Mouse (Mus musculus) midbrain, embryonic 15.5 days (tissue): ENCODE measurements around the gene Map9. TPM values are rescaled to one million over a fixed set of nuclear protein-coding genes. Genes with fewer than 3 reads are reported as not detected.
"Not testable (repeated sequence)": the region's sequence is repeated elsewhere in the genome, so short reads cannot be mapped to it uniquely, and the experiment has no call there.

ENCODE experiments used
- ATAC-seq: fragments of 200-750 bp; cut with Nextera tagmentation; replicated peaks from 2 replicates; pipeline ENCODE4 v1.8.0; 2017; ENCODE audit warnings: moderate TSS enrichment
- H3K27ac ChIP-seq: fragments of 300-500 bp; sonication (generic); 2 replicates; pipeline ENCODE4 v1.5.1; 2015; ENCODE audit warnings: mild to moderate bottlenecking, inconsistent platforms
- H3K27me3 ChIP-seq: fragments of 300-500 bp; sonication (generic); replicated peaks from 2 replicates; pipeline ENCODE4 v1.6.1; 2015; ENCODE audit warnings: inconsistent platforms
- H3K36me3 ChIP-seq: fragments of 300-500 bp; sonication (generic); replicated peaks from 2 replicates; pipeline ENCODE4 v1.6.1; 2015; ENCODE audit warnings: inconsistent platforms
- H3K4me1 ChIP-seq: fragments of 300-500 bp; sonication (generic); 2 replicates; pipeline ENCODE4 v1.6.1; 2015; ENCODE audit warnings: inconsistent platforms
- H3K4me2 ChIP-seq: fragments of 300-500 bp; sonication (generic); 2 replicates; pipeline ENCODE4 v1.6.1; 2015; ENCODE audit warnings: inconsistent platforms, mild to moderate bottlenecking, moderate library complexity
- H3K4me3 ChIP-seq: fragments of 300-500 bp; sonication (generic); 2 replicates; pipeline ENCODE4 v1.5.1; 2015; ENCODE audit warnings: mild to moderate bottlenecking, inconsistent platforms
- H3K9ac ChIP-seq: fragments of 300-500 bp; sonication (generic); 2 replicates; pipeline ENCODE4 v1.6.1; 2015; ENCODE audit warnings: mild to moderate bottlenecking, inconsistent platforms
- H3K9me3 ChIP-seq: fragments of 300-500 bp; sonication (generic); 2 replicates; pipeline ENCODE4 v1.6.1; 2016; ENCODE audit warnings: inconsistent platforms
- WGBS: fragments of 180-500 bp; shearing (Covaris S2); methylation state at CpG from one replicate; pipeline ENCODE4 v1.1.7; 2015; ENCODE audit warnings: mixed read lengths; 5-methylcytosine and 5-hydroxymethylcytosine counted together
- polyA plus RNA-seq: library from polyadenylated mRNA; unstranded; fragments of >200 nt; fragmentation: Nextera tagmentation; extraction: Ambion mirVana; gene quantifications from 2 replicates; pipeline ENCODE4 v1.2.1, GENCODE M21; 2015

The Map9 gene
- 112 and 121 TPM in 2 replicates for polyA plus RNA-seq

GRCm38 (mm10) chr3:82357797-82358524, at the start of gene Map9:
Gene Map9 (plus strand): TSS chr3:82358044.
- H3K4me1 ChIP-seq = peaks cover 12% of the 10 kb centered on the region
- peak within 1 kb of the TSS; percentile 78 for H3K9ac ChIP-seq
- H3K36me3 ChIP-seq = no peaks in the 10 kb centered on the region
- ATAC-seq = peak; percentile 100
- no peaks in the 10 kb centered on the region for H3K9me3 ChIP-seq
- peak within 1 kb of the TSS; percentile 51 for H3K4me2 ChIP-seq
- WGBS = 1% methylated on average over 54 of the region's 54 CpGs
- H3K27ac ChIP-seq = peak within 1 kb of the TSS; percentile 89
- peak within 1 kb of the TSS; percentile 85 for H3K4me3 ChIP-seq
- H3K27me3 ChIP-seq = no peaks in the 10 kb centered on the region

DNA sequence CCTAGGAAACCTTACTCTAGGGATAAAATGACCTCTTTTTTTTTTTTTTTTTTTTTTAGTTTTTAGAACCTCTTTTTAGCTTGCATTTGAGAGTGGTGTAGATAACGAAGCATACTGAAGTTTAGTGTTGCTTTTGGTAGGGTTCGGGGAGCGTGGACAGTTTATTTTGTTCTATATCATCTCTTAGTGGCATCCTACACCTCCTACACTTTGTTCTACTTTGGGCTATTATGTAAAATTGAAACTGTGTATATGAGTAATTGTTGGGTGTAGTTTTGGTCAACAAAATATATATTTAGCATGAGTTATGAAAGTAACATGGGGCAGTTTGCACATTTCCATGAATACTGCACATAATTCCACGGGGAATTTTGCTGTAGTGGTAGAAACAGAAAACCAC, 42.1 kb upstream of the Map9 start:
- Histone ChIP-seq H3K27me3 (no peaks in the 10 kb centered on the region), H3K4me2 (no peak overlapping the region), H3K9ac (no peak overlapping the region), H3K27ac (no peak overlapping the region), H3K4me1 (no peaks in the 10 kb centered on the region), H3K9me3 (no peaks in the 10 kb centered on the region), H3K4me3 (no peak overlapping the region), H3K36me3 (no peaks in the 10 kb centered on the region)
- WGBS = 94% methylated on average over 4 of the region's 4 CpGs
- ATAC-seq = no peak

GRCm38 (mm10) chr3:82326736-82327135, 31.1 kb upstream of the Map9 start:
- not testable (repeated sequence) for H3K27ac ChIP-seq, H3K9ac ChIP-seq, ATAC-seq, H3K36me3 ChIP-seq, H3K4me1 ChIP-seq, H3K27me3 ChIP-seq, H3K4me2 ChIP-seq, H3K4me3 ChIP-seq, H3K9me3 ChIP-seq
- 97% methylated on average over 1 of the region's 1 CpGs for WGBS

DNA sequence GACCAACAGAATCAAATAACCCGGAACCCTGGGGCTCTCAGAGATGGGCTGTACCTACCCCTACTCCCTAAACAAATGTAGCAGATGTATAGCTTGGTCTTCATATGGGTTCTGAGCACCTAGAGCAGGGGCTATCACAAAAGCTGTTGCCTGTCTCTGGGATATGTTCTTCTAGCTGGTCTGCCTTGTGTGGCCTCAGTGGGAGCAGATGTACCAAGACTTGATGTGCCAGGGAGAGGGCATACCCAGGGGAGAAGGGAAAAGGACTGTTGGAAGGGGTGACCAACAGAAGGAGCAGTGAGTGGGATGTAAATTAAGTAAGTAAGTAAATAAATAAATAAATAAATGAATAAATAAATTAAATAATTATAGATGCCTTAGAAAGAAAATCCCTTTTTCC, 25.8 kb upstream of the Map9 start:
- Histone ChIP-seq H3K27me3 (no peaks in the 10 kb centered on the region), H3K9ac (no peak overlapping the region), H3K4me2 (no peak overlapping the region), H3K9me3 (no peaks in the 10 kb centered on the region), H3K4me3 (no peak overlapping the region), H3K36me3 (no peaks in the 10 kb centered on the region), H3K4me1 (peaks cover 4% of the 10 kb centered on the region), H3K27ac (no peak overlapping the region)
- no peak for ATAC-seq
- WGBS = 77% methylated on average over 1 of the region's 1 CpGs

DNA sequence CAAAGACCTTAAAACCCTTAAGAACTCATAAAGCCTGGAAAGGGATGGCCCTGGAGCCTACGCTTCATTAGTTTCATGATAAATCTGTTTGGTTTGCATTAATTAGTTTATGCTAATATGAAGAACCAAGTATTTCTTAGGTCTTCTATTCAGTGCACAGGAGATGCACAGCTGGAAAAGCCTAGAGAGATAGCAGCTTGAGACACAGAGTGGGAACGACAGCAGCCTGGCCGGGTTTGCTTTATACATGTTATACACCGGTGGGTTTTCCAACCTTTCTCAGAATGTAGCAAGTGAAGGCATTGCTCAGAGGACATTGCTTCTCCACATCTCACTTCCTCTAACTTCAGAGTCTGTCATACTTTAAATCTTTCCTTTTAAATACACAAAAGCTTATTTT, 25.3 kb upstream of the Map9 start:
- Histone ChIP-seq H3K9me3 (no peaks in the 10 kb centered on the region), H3K4me1 (peaks cover 4% of the 10 kb centered on the region), H3K4me3 (no peak overlapping the region), H3K27ac (no peak overlapping the region), H3K9ac (no peak overlapping the region), H3K36me3 (no peaks in the 10 kb centered on the region), H3K27me3 (no peaks in the 10 kb centered on the region), H3K4me2 (no peak overlapping the region)
- WGBS = 73% methylated on average over 4 of the region's 4 CpGs
- ATAC-seq = 0 out of 2 replicates have a peak, but pooled peaks have one; percentile 30

DNA sequence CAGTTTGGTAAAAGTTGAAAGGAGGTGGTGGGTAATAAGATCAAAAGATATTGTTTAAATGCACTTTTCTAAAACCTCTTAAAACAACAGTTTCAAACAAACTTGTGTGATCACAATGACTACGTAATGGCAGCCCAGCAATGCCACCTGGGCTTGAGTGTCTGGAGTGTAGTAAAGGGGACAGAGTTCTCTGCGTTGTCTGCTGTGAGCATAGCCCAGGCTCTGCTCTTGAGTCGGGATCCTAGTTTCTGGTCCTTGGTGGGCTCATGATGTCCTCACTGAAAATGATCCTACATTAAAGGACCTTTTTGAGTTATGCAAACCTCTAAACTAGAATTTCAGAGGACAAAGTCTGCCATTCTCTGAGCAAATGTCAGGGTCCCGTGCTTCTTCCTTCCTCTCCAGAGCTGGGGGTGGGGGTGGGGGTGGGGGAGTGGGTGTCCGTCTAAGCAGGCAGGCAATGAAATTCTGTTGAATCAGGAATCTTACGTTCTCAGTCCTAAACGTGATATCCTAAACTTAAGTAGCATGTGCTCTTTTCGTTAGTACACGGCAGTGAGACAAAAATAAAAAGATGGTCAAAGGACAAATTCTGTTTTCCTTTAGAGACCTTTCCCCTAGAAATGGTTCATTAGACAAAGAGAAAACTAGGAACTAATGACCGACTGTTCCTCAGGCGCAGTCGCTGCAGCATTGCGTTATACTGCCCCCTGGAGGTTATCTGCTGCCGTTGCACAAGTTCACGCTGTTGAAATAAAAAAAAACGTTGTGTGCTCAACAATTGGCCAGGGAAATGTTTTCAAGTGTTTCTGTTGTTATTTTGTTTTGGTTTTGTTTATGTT, 24.5 kb upstream of the Map9 start:
- H3K4me2 ChIP-seq = peak overlapping the region; percentile 51
- ATAC-seq = peak; percentile 91
- H3K36me3 ChIP-seq = no peaks in the 10 kb centered on the region
- peak overlapping the region; percentile 31 for H3K4me3 ChIP-seq
- 7% methylated on average over 16 of the region's 16 CpGs for WGBS
- peak overlapping the region; percentile 8; the same call in 1 of the 2 replicates for H3K9ac ChIP-seq
- H3K9me3 ChIP-seq = no peaks in the 10 kb centered on the region
- no peaks in the 10 kb centered on the region for H3K27me3 ChIP-seq
- H3K27ac ChIP-seq = no peak overlapping the region
- peaks cover 4% of the 10 kb centered on the region for H3K4me1 ChIP-seq

DNA sequence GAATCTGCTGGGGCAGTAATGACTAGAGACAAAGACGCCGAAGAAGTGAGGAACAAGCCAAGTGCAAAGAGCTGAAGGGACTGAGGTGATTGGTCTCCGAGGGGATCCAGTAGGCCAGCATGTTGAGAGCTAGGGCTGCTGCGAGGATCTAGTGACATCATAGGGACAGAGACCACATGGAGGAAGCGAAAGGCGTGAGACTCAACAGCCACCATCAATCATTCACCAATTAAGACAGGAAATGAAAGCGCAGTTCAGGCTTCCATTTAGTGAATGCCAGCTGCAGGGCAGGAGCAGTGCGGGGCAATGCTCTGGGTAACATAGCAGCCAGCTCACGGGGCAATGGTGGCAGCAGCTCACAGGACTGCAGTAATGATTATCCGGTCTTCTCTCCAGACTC, 17.7 kb upstream of the Map9 start:
- no peaks in the 10 kb centered on the region for H3K36me3 ChIP-seq
- H3K9me3 ChIP-seq = no peaks in the 10 kb centered on the region
- H3K9ac ChIP-seq = no peak overlapping the region
- no peak overlapping the region for H3K4me2 ChIP-seq
- H3K27me3 ChIP-seq = no peaks in the 10 kb centered on the region
- no peak overlapping the region for H3K27ac ChIP-seq
- no peak overlapping the region for H3K4me3 ChIP-seq
- ATAC-seq = no peak
- WGBS = 88% methylated on average over 10 of the region's 10 CpGs
- H3K4me1 ChIP-seq = no peaks in the 10 kb centered on the region

DNA sequence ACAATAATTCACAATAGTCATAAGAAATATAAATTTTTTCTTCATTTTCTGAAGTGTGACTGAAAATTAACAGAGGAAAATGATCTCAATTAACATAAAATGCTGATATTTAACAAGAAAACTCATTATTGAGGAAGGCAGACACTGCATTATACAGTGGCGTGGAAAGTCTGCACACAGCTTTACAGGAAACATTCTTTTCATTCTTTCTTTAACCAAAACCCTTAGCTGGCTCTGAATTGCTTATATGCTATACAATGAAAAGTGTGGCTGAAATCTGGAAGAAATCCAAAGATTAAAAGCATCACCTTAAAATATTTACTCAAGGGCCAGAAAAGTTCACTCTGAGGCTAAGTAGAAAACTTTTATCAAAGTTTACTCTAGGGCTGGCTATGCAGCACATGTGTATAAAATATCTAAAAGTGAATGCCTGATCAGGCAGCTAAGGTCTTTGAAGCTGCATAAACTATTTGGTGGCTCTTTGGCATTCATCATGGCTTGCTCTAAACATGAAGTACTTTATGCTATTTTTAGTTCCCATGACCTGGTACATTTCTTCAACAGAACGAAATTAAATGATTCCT, 9.5 kb upstream of the Map9 start:
- Histone ChIP-seq H3K9me3 (no peaks in the 10 kb centered on the region), H3K36me3 (no peaks in the 10 kb centered on the region), H3K4me2 (no peak overlapping the region), H3K9ac (no peak overlapping the region), H3K4me3 (no peak overlapping the region), H3K27me3 (no peaks in the 10 kb centered on the region), H3K27ac (no peak overlapping the region), H3K4me1 (no peaks in the 10 kb centered on the region)
- no peak for ATAC-seq
- 64% methylated on average over 2 of the region's 2 CpGs for WGBS

DNA sequence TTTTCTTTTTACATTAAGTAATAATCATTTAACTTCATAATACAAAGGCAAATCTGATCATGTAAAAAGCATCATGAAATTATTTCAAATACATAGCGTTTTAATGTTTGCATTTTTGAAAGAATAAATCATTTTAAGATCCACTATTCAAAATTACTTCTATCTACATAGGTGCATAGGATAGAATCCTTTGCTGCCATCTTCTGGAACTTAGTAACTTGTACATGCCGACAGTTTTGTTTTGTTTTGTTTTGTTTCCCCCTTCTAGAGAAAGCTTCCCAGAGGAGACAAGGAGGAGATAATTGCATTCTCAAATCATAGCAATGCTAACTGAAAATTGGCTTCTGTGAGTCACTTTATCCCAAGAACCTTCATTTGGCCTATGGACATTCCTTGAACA, 7.5 kb upstream of the Map9 start:
- H3K27me3 ChIP-seq = no peaks in the 10 kb centered on the region
- no peak overlapping the region for H3K4me3 ChIP-seq
- no peaks in the 10 kb centered on the region for H3K36me3 ChIP-seq
- H3K4me2 ChIP-seq = no peak overlapping the region
- H3K27ac ChIP-seq = no peak overlapping the region
- ATAC-seq = no peak
- H3K4me1 ChIP-seq = no peaks in the 10 kb centered on the region
- no peak overlapping the region for H3K9ac ChIP-seq
- H3K9me3 ChIP-seq = no peaks in the 10 kb centered on the region
- 35% methylated on average over 2 of the region's 2 CpGs for WGBS

GRCm38 (mm10) chr3:82357340-82357739, 504 bp upstream of the Map9 start:
- peak; percentile 35 for ATAC-seq
- 3% methylated on average over 5 of the region's 5 CpGs for WGBS
- H3K4me2 ChIP-seq = peak overlapping the region; percentile 51
- H3K9ac ChIP-seq = peak overlapping the region; percentile 49; the same call in 1 of the 2 replicates
- H3K27ac ChIP-seq = peak overlapping the region; percentile 89
- no peaks in the 10 kb centered on the region for H3K9me3 ChIP-seq
- peaks cover 12% of the 10 kb centered on the region for H3K4me1 ChIP-seq
- H3K27me3 ChIP-seq = no peaks in the 10 kb centered on the region
- peak overlapping the region; percentile 85 for H3K4me3 ChIP-seq
- H3K36me3 ChIP-seq = no peaks in the 10 kb centered on the region

DNA sequence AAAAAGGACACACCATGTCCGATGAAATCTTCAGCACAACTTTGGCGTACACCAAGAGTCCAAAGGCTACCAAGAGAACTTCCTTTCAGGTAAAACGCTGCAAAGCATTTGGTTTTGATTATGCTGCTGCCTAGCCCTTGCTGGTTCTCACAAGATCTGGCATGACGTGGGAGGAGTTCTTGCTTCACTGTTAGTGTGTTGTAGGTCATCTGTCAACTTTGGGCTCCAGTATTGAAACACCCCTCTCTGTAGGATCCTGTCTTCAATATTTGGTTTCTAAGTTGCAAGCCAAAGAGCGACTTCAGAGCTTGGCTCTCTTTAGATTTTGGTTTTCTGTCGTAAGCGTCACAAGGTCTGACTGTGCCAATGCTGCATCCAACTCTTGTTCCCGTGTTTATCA, 1.2 kb downstream of the Map9 start:
- H3K27ac ChIP-seq = no peak overlapping the region
- H3K27me3 ChIP-seq = no peaks in the 10 kb centered on the region
- H3K9me3 ChIP-seq = no peaks in the 10 kb centered on the region
- WGBS = 94% methylated on average over 8 of the region's 8 CpGs
- no peak for ATAC-seq
- H3K4me1 ChIP-seq = peaks cover 12% of the 10 kb centered on the region
- H3K4me3 ChIP-seq = peak overlapping the region; percentile 85
- no peak overlapping the region; the same call in 1 of the 2 replicates for H3K9ac ChIP-seq
- H3K36me3 ChIP-seq = peaks cover 6% of the 10 kb centered on the region; the same call in 1 of the 2 replicates
- H3K4me2 ChIP-seq = peak overlapping the region; percentile 51

- H3K27ac ChIP-seq = no peak overlapping the region
- H3K4me3 ChIP-seq = no peak overlapping the region
- H3K36me3 ChIP-seq = peaks cover 10% of the 10 kb centered on the region; the same call in 1 of the 2 replicates
- H3K4me1 ChIP-seq = peaks cover 12% of the 10 kb centered on the region
- H3K4me2 ChIP-seq = no peak overlapping the region
- H3K9ac ChIP-seq = no peak overlapping the region
- H3K27me3 ChIP-seq = no peaks in the 10 kb centered on the region
- 38% methylated on average over 4 of the region's 4 CpGs for WGBS
- ATAC-seq = no peak
- no peaks in the 10 kb centered on the region for H3K9me3 ChIP-seq
These were observed 4.6 kb downstream of the Map9 start for GRCm38 (mm10) chr3:82362452-82362851.
